Mouse (Mus musculus) ovary, postnatal 14 days (tissue): ENCODE data around the gene Elp6.

ENCODE experiments used
- DNase-seq: peaks from one replicate; pipeline ENCODE4 v3.0.0; 2022; ENCODE audit warnings: low spot score

Elp6 gene

GRCm38 (mm10) chr9:110304969-110305651 lies at the start of gene Elp6:
Elp6 (plus strand) TSS chr9:110305173.
- peak; percentile 81 for DNase-seq

GRCm38 (mm10) chr9:110255407-110256019 lies 49.5 kb upstream of the Elp6 start:
- DNase-seq, result no peak

- DNase-seq, result no peak
Observed at GRCm38 (mm10) chr9:110258646-110259045, 46.3 kb upstream of the Elp6 start.

- no peak for DNase-seq
Observed at GRCm38 (mm10) chr9:110259118-110259517, 45.9 kb upstream of the Elp6 start.

GRCm38 (mm10) chr9:110263181-110263580 lies 41.8 kb upstream of the Elp6 start:
- DNase-seq, result no peak

GRCm38 (mm10) chr9:110264991-110265390 lies 40.0 kb upstream of the Elp6 start:
- DNase-seq, result no peak

GRCm38 (mm10) chr9:110268416-110268815 lies 36.6 kb upstream of the Elp6 start:
- no peak for DNase-seq

- DNase-seq, result no peak
Observed at GRCm38 (mm10) chr9:110272330-110272729, 32.6 kb upstream of the Elp6 start.

GRCm38 (mm10) chr9:110273507-110273906 lies 31.5 kb upstream of the Elp6 start:
- DNase-seq, result no peak

- no peak for DNase-seq
Observed at GRCm38 (mm10) chr9:110275882-110276281, 29.1 kb upstream of the Elp6 start.

GRCm38 (mm10) chr9:110277431-110277881 lies 27.5 kb upstream of the Elp6 start:
- DNase-seq, result no peak

- no peak for DNase-seq
Observed at GRCm38 (mm10) chr9:110284075-110284697, 20.8 kb upstream of the Elp6 start.

GRCm38 (mm10) chr9:110287321-110287924 lies 17.6 kb upstream of the Elp6 start:
- no peak for DNase-seq

GRCm38 (mm10) chr9:110293254-110293718 lies 11.7 kb upstream of the Elp6 start:
- no peak for DNase-seq

GRCm38 (mm10) chr9:110293873-110294415 lies 11.0 kb upstream of the Elp6 start:
- DNase-seq, result no peak

GRCm38 (mm10) chr9:110294786-110295185 lies 10.2 kb upstream of the Elp6 start:
- no peak for DNase-seq

- DNase-seq, result peak; percentile 72
Observed at GRCm38 (mm10) chr9:110296867-110297627, 7.9 kb upstream of the Elp6 start.

- no peak for DNase-seq
Observed at GRCm38 (mm10) chr9:110304516-110304915, 457 bp upstream of the Elp6 start.

- no peak for DNase-seq
Observed at GRCm38 (mm10) chr9:110306371-110306770, 1.4 kb downstream of the Elp6 start.

GRCm38 (mm10) chr9:110314706-110315105 lies 9.7 kb downstream of the Elp6 start:
- DNase-seq, result no peak

GRCm38 (mm10) chr9:110315410-110315809 lies 10.4 kb downstream of the Elp6 start:
- DNase-seq, result no peak

- DNase-seq, result no peak
Observed at GRCm38 (mm10) chr9:110315904-110316303, 10.9 kb downstream of the Elp6 start.
